Mouse (Mus musculus): ENCODE measurements at regions not wholly inside any gene's neighbourhood (a gene's known extent, or its start where the extent isn't known, plus 50 kb on each side); places are given as distances from the start of the nearest gene placed in this dataset. TPM values are rescaled to one million over a fixed set of nuclear protein-coding genes. Genes with fewer than 3 reads are reported as not detected.

Small RNA genes lying in the stretch of these regions (microRNA-seq; reads per million reads assigned to microRNA genes)
- not detected for gene Gm22118

Measured in stomach, embryonic 14.5 days (tissue).